Mouse (Mus musculus): ENCODE results near the gene Adamtsl3. TPM values are rescaled to one million over a fixed set of nuclear protein-coding genes. Genes with fewer than 3 reads are reported as not detected.

The Adamtsl3 gene
- total RNA-seq, 2 experiments from 2014 or later = 0.97 to 2.0 TPM

DNA sequence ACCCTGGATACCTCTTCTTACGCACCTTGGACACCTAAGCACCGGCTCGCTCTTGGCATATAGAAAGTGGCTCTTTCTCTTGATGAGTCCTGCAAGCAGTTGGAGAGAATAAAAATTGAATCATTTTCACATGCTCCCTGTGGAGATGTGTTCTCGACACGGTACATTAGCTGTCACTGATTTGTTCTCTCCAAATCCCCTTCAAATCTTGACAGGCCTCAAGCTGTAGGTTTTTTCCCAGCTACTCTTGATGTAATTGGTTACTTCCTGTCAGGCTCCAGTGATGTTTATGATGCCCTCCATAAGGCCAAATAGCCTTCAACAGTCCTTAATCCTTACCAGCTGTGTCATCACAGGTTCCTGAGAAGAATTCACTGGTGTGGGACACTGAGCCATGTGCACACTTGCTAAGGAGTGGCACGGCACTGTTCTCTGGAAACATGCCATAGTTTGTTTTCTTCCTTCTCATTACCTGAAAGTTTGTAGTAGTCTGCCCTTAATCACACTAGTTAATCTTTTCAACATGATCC, 209.0 kb downstream of the Adamtsl3 start:
- intact Hi-C loops (cut with DNase I) = no loop called here
- H3K4me3 ChIP-seq = no peak overlapping the region
- no peak for DNase-seq (ENCODE audit: extremely low spot score in 1 of 2, low spot score in 2 of 2)
- no peak for TF ChIP-seq CTCF (IDR thresholded peaks at IDR 0.05)
- no peak overlapping the region for H3K27ac ChIP-seq

DNA sequence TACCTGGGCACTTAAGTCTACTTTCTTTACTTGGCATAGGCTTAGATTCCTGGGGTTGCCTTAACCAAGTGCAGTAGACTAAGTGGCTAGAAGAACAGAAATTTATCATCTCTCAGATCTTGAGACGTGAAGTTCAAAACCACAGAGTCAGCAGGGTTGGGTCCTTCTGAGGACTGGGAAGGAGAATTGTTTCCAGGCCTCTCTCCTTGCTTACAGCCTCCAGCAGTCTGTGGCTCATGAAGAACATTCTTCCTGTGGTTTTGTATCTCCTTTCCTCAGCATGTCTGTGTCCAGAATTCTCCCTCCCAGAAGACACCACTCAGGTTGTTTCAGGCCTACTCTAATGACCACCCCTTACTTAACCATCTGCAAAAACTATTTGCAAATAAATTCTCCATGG, 216.5 kb downstream of the Adamtsl3 start:
- intact Hi-C loops (cut with DNase I) = no loop called here
- no peak for TF ChIP-seq CTCF (IDR thresholded peaks at IDR 0.05)
- DNase-seq (ENCODE audit: extremely low spot score in 1 of 2, low spot score in 2 of 2) = no peak
- no peak overlapping the region for H3K4me3 ChIP-seq
- no peak overlapping the region for H3K27ac ChIP-seq

DNA sequence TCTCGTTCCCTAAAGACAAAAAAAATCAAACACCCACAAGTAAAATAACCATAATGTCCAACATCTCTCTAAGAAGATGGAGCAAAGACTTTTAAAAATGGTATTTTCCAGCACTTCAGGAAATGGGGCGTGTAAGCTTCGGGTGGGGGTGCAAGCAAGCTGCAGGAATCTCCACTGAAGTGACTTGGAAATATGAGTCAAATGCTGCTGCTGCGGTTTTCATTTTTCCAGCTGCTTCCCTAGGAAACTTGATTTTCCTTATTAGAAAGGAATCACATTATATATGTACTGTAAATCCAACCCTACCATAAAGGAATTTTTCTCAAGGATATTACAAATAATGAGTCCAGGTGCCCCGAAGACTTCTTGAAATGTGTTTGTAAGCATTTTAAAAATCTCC, 220.3 kb downstream of the Adamtsl3 start:
- no peak overlapping the region for H3K27ac ChIP-seq
- H3K4me3 ChIP-seq = no peak overlapping the region
- intact Hi-C loops (cut with DNase I) = no loop called here
- no peak for DNase-seq (ENCODE audit: extremely low spot score in 1 of 2, low spot score in 2 of 2)
- no peak for TF ChIP-seq CTCF (IDR thresholded peaks at IDR 0.05)

GRCm38 (mm10) chr7:82556417-82556816, 220.9 kb downstream of the Adamtsl3 start:
- Histone ChIP-seq H3K27ac (no peak overlapping the region), H3K4me3 (no peak overlapping the region)
- DNase-seq (ENCODE audit: extremely low spot score in 1 of 2, low spot score in 2 of 2) = no peak
- TF ChIP-seq CTCF (IDR thresholded peaks at IDR 0.05) = no peak
- intact Hi-C loops (cut with DNase I) = no loop called here

DNA sequence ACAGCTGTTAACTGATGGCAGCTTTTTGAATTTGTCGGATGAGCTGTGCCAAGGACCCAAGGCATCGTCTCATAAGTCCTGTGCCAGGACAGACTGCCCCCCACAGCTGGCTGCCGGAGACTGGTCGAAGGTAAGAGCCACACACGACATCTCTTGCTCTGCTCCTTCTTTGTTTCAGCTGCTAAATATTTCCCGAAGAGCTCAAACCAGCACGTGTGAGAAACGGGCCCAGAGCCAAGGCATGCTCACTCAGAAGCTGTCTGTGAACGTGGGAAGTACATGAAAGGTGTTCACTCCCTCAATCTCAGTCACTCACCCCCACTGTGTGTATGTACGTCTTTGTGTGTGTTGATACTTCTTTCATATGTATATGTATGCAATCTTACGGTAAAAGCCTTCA, 221.6 kb downstream of the Adamtsl3 start:
- Histone ChIP-seq H3K27ac (no peak overlapping the region), H3K4me3 (no peak overlapping the region)
- intact Hi-C loops (cut with DNase I) = no loop called here
- TF ChIP-seq CTCF (IDR thresholded peaks at IDR 0.05) = no peak
- DNase-seq (ENCODE audit: extremely low spot score in 1 of 2, low spot score in 2 of 2) = no peak

GRCm38 (mm10) chr7:82566688-82567087, 231.2 kb downstream of the Adamtsl3 start:
- H3K27ac ChIP-seq = no peak overlapping the region
- intact Hi-C loops (cut with DNase I) = no loop called here

GRCm38 (mm10) chr7:82567811-82568210, 232.3 kb downstream of the Adamtsl3 start:
- Histone ChIP-seq H3K4me3 (no peak overlapping the region), H3K27ac (no peak overlapping the region)
- intact Hi-C loops (cut with DNase I) = no loop called here
- TF ChIP-seq CTCF (IDR thresholded peaks at IDR 0.05) = no peak
- no peak for DNase-seq (ENCODE audit: extremely low spot score in 1 of 2, low spot score in 2 of 2)

More at GRCm38 (mm10) chr7:82566688-82567087, 231.2 kb downstream of the Adamtsl3 start:
- TF ChIP-seq CTCF (IDR thresholded peaks at IDR 0.05) = no peak
- H3K4me3 ChIP-seq = no peak overlapping the region
- DNase-seq (ENCODE audit: extremely low spot score in 1 of 2, low spot score in 2 of 2) = no peak

DNA sequence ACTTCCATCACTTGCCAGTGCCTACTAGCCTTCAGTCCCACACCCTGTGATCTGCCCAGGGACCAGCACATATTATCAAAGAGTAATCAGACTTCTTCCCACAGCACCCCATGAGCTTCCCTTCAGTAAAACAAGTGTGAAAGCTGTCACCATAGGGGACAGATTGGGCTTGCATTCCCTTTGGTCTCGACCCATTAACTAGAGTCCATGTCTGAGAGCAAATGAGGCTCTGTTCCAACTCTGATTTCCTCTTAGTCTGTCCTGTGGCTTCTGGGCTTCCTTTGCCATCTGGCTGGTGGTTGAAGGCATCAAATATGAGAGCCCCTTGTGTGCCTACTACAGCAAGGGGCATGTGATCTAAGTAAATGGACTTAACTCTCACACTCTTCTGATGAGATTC, 237.5 kb downstream of the Adamtsl3 start:
- TF ChIP-seq CTCF (IDR thresholded peaks at IDR 0.05) = no peak
- Histone ChIP-seq H3K4me3 (no peak overlapping the region), H3K27ac (no peak overlapping the region)
- intact Hi-C loops (cut with DNase I) = no loop called here
- no peak for DNase-seq (ENCODE audit: extremely low spot score in 1 of 2, low spot score in 2 of 2)

DNA sequence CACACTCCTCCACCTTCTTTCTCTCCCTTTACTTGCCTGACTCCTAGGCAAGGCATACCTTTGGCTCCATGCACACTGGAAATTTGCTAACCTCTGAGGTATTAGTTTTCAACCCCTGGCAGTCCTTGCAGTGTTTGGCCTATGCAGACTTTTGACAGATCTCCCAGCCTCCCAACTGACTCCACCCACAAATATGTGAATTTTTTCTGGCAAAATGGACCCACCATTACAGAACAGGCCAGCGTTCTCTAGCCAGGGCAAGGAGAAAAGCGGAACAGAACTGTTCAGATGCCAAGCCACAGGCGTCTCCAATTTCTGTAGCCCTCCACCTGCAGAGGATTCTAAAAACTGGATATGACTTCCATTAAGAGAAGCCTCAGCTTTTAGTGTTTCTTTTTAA, 244.5 kb downstream of the Adamtsl3 start:
- no peak for TF ChIP-seq CTCF (IDR thresholded peaks at IDR 0.05)
- H3K4me3 ChIP-seq = no peak overlapping the region
- no peak overlapping the region for H3K27ac ChIP-seq
- DNase-seq (ENCODE audit: extremely low spot score in 1 of 2, low spot score in 2 of 2) = no peak
- intact Hi-C loops (cut with DNase I) = no loop called here

DNA sequence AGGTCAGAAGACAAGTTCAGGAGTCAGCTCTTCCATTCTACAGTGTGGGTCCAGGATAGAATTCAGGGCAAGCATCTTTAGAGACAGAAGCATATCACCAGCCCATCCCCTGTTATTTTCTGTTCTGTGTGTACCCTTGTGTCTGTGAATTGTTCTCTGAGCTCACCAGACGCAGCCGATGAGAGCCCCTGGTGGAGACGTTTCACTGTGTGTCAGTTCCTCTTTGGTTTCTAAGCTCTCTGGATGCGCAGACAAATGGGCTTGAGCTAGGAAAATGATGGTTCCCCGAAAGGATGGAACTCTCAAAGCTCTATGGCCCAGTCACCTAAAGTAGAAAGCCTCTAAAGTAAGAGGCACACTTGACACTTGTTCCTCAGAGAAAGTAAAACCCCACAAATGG, 246.3 kb downstream of the Adamtsl3 start:
- no peak for DNase-seq (ENCODE audit: extremely low spot score in 1 of 2, low spot score in 2 of 2)
- H3K27ac ChIP-seq = no peak overlapping the region
- intact Hi-C loops (cut with DNase I) = no loop called here

GRCm38 (mm10) chr7:82582534-82582933, 247.0 kb downstream of the Adamtsl3 start:
- no peak overlapping the region for H3K27ac ChIP-seq
- intact Hi-C loops (cut with DNase I) = no loop called here
- DNase-seq (ENCODE audit: extremely low spot score in 1 of 2, low spot score in 2 of 2) = no peak
- TF ChIP-seq CTCF (IDR thresholded peaks at IDR 0.05) = no peak
- no peak overlapping the region for H3K4me3 ChIP-seq

More for the DNA sequence above, 246.3 kb downstream of the Adamtsl3 start:
- no peak overlapping the region for H3K4me3 ChIP-seq
- no peak for TF ChIP-seq CTCF (IDR thresholded peaks at IDR 0.05)

- intact Hi-C loops (cut with DNase I) = no loop called here
- no peak for DNase-seq (ENCODE audit: extremely low spot score in 1 of 2, low spot score in 2 of 2)
- Histone ChIP-seq H3K27ac (no peak overlapping the region), H3K4me3 (no peak overlapping the region)
- TF ChIP-seq CTCF (IDR thresholded peaks at IDR 0.05) = no peak
These were observed 255.4 kb downstream of the Adamtsl3 start for GRCm38 (mm10) chr7:82590931-82591330.

- TF ChIP-seq CTCF (IDR thresholded peaks at IDR 0.05) = no peak
- intact Hi-C loops (cut with DNase I) = no loop called here
- no peak for DNase-seq (ENCODE audit: extremely low spot score in 1 of 2, low spot score in 2 of 2)
- Histone ChIP-seq H3K4me3 (no peak overlapping the region), H3K27ac (no peak overlapping the region)
These were observed 266.5 kb downstream of the Adamtsl3 start for GRCm38 (mm10) chr7:82602008-82602407.

Measured in left cerebral cortex, adult 2 months (tissue).